Mouse (Mus musculus) adrenal gland, adult 2 months (tissue): ENCODE data around the gene Gm16442. TPM values are rescaled to one million over a fixed set of nuclear protein-coding genes. Genes with fewer than 3 reads are reported as not detected.
"Not testable (repeated sequence)": the region's sequence is repeated elsewhere in the genome, so short reads cannot be mapped to it uniquely, and the experiment has no call there.

Source experiments
- DNase-seq: peaks from one replicate; pipeline ENCODE4 v3.0.0; 2021
- long read RNA-seq: library from polyadenylated mRNA; stranded (forward); transcript quantifications from one replicate; pipeline ENCODE4 v2.0.0, GENCODE M21; 2021
- polyA plus RNA-seq: library from polyadenylated mRNA; depleted of rRNA; stranded (reverse); fragments of >200 nt; gene quantifications from 2 replicates; pipeline ENCODE4 v1.2.3, GENCODE M21; 2012; rRNA removed
- total RNA-seq, 2 experiments: library from RNA; stranded (reverse); gene quantifications; 2 replicates each; pipeline ENCODE4 v1.2.3; 2021

Gm16442 gene
- total RNA-seq (not detected), polyA plus RNA-seq (not detected in 2 replicates)
- long read RNA-seq: 0 reads

DNA sequence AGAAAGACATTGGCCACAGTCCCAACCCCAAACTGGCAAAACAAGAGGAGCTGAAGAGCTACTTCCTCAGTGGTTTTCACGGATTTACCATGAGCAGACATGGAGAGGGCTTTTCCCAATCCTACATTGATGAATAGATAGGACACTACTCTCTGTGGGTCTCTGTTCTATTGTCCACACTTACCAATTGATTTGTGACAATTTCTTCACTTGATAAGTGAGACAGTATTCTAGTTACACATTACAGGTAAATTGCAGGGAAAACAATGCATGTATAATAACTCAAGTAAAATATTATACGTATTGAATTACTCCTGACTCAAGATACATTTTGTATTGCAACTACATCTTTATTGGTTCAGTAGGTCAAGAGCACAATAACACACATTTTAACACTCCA lies at the start of gene Gm16442:
Gene Gm16442 (minus strand): TSS at position 101 of the 400 bp plus-strand sequence.
- not testable (repeated sequence) for DNase-seq

DNA sequence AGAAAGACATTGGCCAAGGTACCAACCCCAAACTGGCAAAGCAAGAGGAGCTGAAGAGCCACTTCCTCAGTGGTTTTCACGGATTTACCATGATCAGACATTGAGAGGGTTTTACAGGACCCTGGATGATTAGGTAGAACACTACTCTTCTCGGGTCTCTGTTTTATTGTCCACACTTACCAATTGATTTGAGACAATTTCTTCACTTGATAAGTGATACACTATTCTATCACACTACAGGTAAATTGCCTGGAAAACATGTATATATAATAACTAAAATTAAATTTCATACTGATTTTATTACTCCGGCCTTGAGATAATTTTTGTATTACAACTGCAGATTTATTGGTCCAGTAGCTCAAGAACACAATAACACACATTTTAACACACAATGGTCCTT lies 45.9 kb upstream of the Gm16442 start, which contains the start of gene Vmn1r94:
Gene Vmn1r94 (minus strand): TSS at position 101 of the 400 bp plus-strand sequence.
- DNase-seq: not testable (repeated sequence)

DNA sequence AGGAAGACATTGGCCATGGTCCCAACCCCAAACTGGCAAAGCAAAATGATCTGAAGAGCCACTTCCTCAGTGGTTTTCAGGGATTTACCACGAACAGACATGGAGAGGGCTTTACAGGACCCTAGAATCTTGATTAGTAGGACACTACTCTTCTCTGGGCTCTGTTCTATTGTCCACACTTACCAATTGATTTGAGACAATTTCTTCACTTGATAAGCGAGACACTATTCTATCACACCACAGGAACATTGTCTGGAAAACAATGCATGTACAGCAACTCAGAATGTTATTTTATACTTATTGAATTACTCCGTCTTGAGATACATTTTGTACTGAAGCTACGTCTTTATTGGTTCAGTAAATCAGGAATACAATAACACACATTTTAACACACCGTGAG lies 16.6 kb upstream of the Gm16442 start, which contains the start of gene Vmn1r93:
Gene Vmn1r93 (minus strand): TSS at position 101 of the 400 bp plus-strand sequence.
- not testable (repeated sequence) for DNase-seq

DNA sequence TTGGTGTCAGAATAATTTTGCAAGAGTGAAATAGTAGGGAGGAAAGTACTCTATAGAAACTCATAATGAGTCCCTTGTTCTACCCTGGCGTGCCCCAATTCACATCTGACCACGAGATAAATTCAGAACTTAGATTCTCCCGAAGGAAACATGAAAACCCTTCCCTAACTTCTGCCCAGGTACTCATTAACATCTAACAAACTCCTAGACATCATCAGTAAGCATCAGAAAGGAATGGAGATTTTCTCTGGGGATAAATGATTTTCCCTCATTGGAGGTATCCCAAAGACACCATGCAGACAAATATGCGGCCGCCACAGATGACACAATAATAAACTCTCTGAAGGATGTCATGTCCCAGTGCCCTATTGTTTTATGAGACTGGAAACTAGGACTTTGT lies 23.0 kb downstream of the Gm16442 start, which contains the start of gene Vmn1r91:
Gene Vmn1r91 (plus strand): TSS at position 301 of the 400 bp plus-strand sequence.
- not testable (repeated sequence) for DNase-seq

DNA sequence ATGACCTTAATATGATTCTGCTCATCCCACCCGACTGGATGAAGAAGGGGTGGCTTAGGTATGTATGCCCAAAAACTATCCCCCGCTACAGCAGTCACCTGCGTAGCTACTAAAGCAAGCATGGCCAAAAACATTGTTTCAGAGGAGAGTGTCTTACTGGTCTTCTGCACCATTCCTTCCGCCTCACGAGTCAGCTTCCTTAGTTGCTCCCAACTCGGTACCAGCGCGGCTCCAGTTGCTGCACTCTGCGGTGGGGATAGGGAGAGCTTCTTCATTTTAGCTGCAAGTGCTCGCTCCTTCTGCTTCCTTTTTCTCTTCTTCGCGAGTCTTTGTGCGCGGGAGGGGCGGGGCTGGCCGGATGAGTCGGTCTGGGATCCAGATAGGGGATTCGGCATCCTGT lies 44.3 kb downstream of the Gm16442 start:
- DNase-seq: not testable (repeated sequence)

Other genes starting within 250 kb of the Gm16442 start
- not detected for gene Ceacam19, start 234.6 kb downstream of the Gm16442 start, total RNA-seq
- gene Ceacam19, start 234.6 kb downstream of the Gm16442 start, polyA plus RNA-seq: not detected in 2 replicates
- 10 to 100 TPM; 20.3 to 36.5 TPM for gene Pvr, start 201.4 kb downstream of the Gm16442 start, total RNA-seq
- 9.6 and 12.0 TPM in 2 replicates for gene Pvr, start 201.4 kb downstream of the Gm16442 start, polyA plus RNA-seq
- not detected for gene Igsf23, start 171.8 kb downstream of the Gm16442 start, total RNA-seq
- 0.12 TPM in 1 of 2 replicates, not detected in the other for gene Igsf23, start 171.8 kb downstream of the Gm16442 start, polyA plus RNA-seq
- not detected for gene Ceacam20, start 157.2 kb downstream of the Gm16442 start, total RNA-seq
- 0.03 TPM in 1 of 2 replicates, not detected in the other for gene Ceacam20, start 157.2 kb downstream of the Gm16442 start, polyA plus RNA-seq
- gene Nlrp9b, start 131.1 kb downstream of the Gm16442 start, total RNA-seq: not detected
- not detected in 2 replicates for gene Nlrp9b, start 131.1 kb downstream of the Gm16442 start, polyA plus RNA-seq
- gene Vmn1r91, start 22.9 kb downstream of the Gm16442 start, total RNA-seq: not detected
- gene Vmn1r91, start 22.9 kb downstream of the Gm16442 start, polyA plus RNA-seq: not detected in 2 replicates
- not detected for gene Vmn1r93, start 16.5 kb upstream of the Gm16442 start, total RNA-seq
- not detected in 2 replicates for gene Vmn1r93, start 16.5 kb upstream of the Gm16442 start, polyA plus RNA-seq
- gene Vmn1r94, start 45.8 kb upstream of the Gm16442 start, total RNA-seq: not detected
- not detected in 2 replicates for gene Vmn1r94, start 45.8 kb upstream of the Gm16442 start, polyA plus RNA-seq
- gene Vmn1r95, start 71.1 kb upstream of the Gm16442 start, total RNA-seq: not detected
- not detected in 2 replicates for gene Vmn1r95, start 71.1 kb upstream of the Gm16442 start, polyA plus RNA-seq
- gene Gm6164, start 83.0 kb upstream of the Gm16442 start, total RNA-seq: not detected
- not detected in 2 replicates for gene Gm6164, start 83.0 kb upstream of the Gm16442 start, polyA plus RNA-seq
- gene Gm4498, start 111.2 kb upstream of the Gm16442 start, total RNA-seq: not detected
- not detected in 2 replicates for gene Gm4498, start 111.2 kb upstream of the Gm16442 start, polyA plus RNA-seq
- gene Gm5890, start 140.3 kb upstream of the Gm16442 start, total RNA-seq: not detected
- gene Gm5890, start 140.3 kb upstream of the Gm16442 start, polyA plus RNA-seq: not detected in 2 replicates
- gene Gm4133, start 211.5 kb upstream of the Gm16442 start, total RNA-seq: not detected
- not detected in 2 replicates for gene Gm4133, start 211.5 kb upstream of the Gm16442 start, polyA plus RNA-seq